Mouse (Mus musculus): ENCODE results near the gene Tada3.
A peak's percentile ranks its signal among the peaks of the same experiment; 100 is the strongest.

Gene Tada3

GRCm38 (mm10) chr6:113377496-113378385, at the start of gene Tada3, which contains the start of gene Arpc4:
Gene Tada3, minus strand, starts transcription at chr6:113377883.
Gene Arpc4, plus strand, starts transcription at chr6:113378115.
- DNase-seq (ENCODE audit: low read depth): peak; percentile 97

GRCm38 (mm10) chr6:113427397-113427796, 49.7 kb upstream of the Tada3 start:
- DNase-seq (ENCODE audit: low read depth): peak; percentile 81

GRCm38 (mm10) chr6:113426696-113427095, 49.0 kb upstream of the Tada3 start:
- no peak for DNase-seq (ENCODE audit: low read depth)

- no peak for DNase-seq (ENCODE audit: low read depth)
These were observed 46.5 kb upstream of the Tada3 start for GRCm38 (mm10) chr6:113424187-113424586.

- no peak for DNase-seq (ENCODE audit: low read depth)
These were observed 45.3 kb upstream of the Tada3 start for GRCm38 (mm10) chr6:113423000-113423399.

GRCm38 (mm10) chr6:113419199-113419587, 41.5 kb upstream of the Tada3 start, which contains the start of gene Rpusd3:
Gene Rpusd3, minus strand, starts transcription at chr6:113419340.
- peak; percentile 100 for DNase-seq (ENCODE audit: low read depth)

GRCm38 (mm10) chr6:113418441-113419198, 40.9 kb upstream of the Tada3 start:
- DNase-seq (ENCODE audit: low read depth): no peak

- no peak for DNase-seq (ENCODE audit: low read depth)
These were observed 38.7 kb upstream of the Tada3 start for GRCm38 (mm10) chr6:113416416-113416815.

DNA sequence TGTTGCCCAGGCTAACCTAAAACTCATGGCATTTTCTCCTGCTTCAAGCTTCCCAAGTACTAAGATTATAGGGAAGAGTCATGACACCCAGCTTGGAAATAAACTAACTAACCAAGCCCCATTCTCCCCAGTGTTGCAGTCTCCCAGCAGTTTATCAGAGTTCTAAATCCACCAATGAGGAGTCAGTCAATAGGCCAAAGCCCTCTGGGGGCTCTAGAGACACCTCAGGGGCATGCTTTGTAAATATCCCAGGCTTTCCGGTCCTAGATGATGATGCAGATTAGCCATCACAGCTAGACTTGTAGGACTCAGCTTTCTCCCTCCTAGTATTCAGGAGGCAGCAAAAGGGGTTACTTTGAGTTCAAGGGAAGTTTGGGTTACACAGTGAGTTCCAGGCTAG, 32.3 kb upstream of the Tada3 start:
- no peak for DNase-seq (ENCODE audit: low read depth)

DNA sequence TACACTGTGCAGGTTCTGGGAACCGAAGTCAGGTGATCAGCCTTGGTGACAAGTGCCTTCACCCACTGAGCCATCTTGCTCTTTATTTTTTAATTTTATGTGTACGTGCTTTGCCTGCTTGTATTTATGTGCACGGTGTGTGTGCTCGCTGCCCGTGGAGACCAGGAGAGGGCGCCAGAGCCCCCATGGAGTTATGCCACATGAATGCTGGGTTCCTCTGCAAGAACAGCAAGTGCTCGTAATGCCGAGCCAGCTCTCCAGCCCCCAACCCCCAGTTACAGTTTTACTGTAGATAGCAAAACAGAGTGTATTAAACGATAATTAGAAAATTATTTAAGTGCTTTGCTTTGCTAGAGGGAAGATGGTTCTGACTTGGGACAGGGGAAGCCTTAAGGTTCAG, 29.0 kb upstream of the Tada3 start:
- peak; percentile 33 for DNase-seq (ENCODE audit: low read depth)

DNA sequence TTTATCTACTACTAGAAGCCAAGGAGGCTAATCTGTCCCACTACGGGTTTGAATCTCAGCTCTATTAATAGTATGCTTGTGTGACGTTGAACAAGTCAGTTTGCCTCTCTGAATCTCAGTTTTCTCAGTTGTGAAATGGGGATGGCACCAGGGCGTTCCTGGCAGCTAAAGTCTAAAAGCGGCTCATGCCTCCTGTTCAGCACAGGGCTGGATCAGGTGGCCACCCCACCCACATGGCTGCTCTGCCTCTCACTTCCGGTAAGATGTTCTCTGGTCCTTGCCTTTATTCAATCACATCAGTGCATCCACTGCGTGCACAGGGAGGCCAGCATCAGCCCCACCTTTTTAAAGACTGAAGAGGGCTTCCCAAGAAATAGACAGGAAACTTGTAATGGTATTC, 27.8 kb upstream of the Tada3 start:
- DNase-seq (ENCODE audit: low read depth): no peak

DNA sequence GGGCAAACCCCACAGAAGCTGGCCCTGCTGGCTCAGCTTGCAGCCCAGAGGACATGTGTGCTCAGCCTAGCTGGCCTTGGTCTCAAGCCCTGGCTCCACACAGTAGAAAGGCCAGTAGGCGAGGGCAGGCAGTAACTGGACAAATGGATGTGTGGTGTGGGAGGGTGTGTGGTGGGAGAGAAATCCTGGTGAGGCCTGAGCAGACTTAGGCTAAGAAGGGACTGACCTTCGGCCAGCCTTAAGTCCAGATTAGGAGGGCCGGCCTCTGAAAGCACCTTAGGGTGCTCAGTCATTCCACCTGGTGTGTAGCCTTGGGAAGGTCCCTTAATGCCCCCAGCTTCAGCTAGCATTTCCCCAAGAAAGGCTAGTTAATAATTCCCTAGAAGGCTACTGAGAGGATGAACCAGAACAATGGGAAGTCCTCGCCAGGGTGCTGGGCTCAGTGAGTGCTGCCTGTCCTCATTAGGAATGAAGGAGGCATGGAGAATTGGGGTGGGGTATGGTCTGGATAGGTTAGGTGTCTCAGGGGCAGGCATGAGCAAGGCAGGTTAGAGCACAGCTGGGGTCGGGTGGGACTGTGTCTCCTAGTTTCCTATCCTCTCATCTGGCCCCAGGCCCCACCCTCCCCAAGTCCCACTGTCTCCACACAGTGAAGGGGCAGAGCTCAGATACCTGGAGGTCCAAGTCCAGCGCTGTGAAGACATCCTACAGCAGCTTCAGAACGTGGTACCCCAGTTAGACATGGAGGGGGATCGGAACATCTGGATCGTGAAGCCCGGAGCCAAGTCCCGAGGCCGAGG, 27.2 kb upstream of the Tada3 start:
- DNase-seq (ENCODE audit: low read depth): no peak

DNA sequence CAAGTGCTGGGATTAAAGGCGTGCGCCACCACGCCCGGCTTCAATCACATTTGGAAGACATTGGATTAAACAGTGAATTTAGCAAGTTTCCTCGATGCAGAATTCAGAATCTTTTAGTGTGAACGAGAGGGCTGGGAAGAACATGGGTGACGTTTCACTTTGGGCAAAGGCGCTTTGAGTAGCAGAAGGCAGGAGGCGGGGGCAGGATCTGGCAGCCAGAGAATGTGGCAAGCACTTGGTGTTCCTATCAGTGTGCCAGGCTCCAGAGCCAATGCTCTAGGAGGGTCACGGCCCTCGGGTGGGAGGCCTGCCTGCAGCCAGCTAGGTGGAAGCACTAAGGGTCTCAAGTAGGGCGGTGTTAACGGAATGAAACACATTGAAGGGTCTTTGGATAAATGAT, 24.4 kb upstream of the Tada3 start:
- no peak for DNase-seq (ENCODE audit: low read depth)

GRCm38 (mm10) chr6:113396270-113397030, 18.8 kb upstream of the Tada3 start:
- DNase-seq (ENCODE audit: low read depth): no peak

DNA sequence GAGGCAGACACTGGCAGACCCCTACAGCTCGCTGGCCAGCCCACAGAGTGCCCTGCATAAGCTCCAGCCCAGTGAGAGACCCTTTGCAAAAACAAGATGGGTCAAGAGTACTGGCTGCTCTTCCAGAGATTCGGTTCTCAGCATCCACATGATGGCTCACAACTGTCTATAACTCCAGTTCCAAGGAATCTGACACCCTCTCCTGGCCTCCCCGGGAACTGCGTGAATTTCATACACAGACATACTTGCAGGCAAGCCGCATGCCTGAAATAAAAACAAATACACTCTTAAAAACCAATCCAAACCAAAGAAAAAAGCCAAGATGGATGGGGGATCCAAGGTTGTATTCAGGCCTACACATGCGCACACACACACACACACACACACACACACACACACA, 17.8 kb upstream of the Tada3 start:
- no peak for DNase-seq (ENCODE audit: low read depth)

DNA sequence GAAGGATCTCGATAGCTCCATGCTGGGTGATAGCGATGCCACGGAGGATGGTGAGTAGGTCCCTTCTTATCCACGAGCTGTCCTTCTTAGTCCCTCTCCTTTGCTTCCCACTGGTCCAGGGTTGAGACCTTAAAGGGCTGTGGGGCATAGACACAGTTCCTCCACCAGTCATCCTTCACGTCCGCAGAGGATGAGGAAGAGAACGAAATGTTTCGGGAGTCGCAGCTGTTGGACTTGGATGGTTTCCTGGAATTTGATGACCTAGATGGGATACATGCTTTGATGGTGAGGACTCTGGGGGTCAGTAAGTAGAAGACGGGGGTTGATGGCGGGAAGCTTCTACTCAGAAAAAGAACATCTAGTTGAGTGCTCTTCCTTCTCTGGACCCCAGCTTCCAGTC, 17.1 kb upstream of the Tada3 start:
- no peak for DNase-seq (ENCODE audit: low read depth)

DNA sequence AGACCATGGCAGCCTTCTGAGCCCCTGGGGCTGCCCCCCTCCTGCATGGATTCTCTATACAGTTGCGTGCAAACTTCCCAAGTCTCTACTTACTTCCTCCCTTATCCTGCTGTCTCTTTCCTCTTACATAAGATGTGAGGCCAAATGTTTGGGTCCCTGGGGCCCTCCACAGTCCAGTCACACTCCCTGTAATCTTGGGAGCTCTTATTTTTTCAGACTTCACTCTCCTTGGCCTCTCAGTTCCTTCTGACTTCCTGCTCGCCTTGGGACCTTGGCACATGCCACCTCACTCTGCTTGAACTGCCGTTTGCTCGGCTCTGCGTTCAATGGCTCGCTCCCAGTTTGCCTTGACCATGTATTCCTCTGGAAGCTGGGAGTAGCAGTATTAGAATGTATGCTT, 16.3 kb upstream of the Tada3 start:
- no peak for DNase-seq (ENCODE audit: low read depth)

DNA sequence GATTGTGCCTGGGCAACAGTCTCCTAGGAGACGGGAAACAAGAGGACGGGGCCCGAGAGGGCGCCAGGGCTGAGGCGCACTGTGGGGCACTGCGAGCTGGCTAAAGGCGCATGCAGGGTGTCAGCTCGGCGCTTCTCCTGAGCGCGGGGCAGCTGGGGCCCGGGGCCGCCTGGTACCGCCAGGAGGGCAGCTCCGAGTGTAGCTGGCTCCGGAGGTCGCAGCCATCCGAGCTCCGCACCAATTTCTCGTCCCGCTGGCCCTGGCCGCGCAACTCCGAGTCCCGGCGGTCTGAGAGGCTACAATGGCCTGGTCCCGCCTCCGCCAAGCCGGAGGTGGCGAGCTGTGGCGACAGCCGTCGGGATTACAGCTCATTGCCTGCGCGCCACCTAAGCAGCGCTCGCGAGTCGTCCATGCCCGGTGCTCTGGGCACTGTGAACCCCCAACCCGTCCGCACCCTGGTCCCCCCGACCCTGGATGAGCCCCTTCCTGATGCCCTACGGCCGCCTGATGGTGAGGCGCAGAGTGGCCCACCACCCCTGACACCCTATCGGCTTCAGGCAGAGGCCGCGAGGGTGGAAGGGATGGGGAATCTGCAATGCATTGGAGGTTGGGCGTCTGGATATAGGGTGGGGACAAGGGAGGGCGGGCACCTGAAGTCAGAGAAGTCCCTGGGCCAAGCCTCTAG, 14.8 kb upstream of the Tada3 start:
- DNase-seq (ENCODE audit: low read depth): no peak

GRCm38 (mm10) chr6:113392015-113392386, 14.3 kb upstream of the Tada3 start:
- no peak for DNase-seq (ENCODE audit: low read depth)

DNA sequence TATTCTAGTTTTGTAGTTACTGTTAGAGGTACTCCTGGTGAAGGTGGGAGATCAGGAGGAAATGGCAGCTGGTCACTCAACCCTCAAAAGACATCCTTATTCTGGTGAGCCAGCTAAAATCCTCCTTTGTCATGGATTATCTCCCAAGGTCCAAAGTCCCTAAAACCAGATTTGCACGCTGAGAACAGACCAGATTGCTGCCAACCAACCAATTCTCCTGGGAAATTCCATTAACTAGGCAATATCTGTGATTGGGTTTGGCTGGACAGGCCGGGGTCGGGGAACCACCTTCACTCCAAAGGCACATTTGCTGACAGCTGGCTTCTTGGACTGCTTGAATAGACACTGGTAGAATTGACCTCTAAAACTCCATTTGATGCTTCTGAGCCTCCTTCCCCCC, 13.0 kb upstream of the Tada3 start:
- no peak for DNase-seq (ENCODE audit: low read depth)

GRCm38 (mm10) chr6:113388960-113389359, 11.3 kb upstream of the Tada3 start, which contains the start of gene Ttll3:
Gene Ttll3, plus strand, starts transcription at chr6:113389260.
- DNase-seq (ENCODE audit: low read depth): no peak

Measured in induced T-regulatory cell, adult 2 months (primary cell).